Mouse (Mus musculus) midbrain, embryonic 12.5 days (tissue): ENCODE data around the gene Smad9. TPM values are rescaled to one million over a fixed set of nuclear protein-coding genes. Genes with fewer than 3 reads are reported as not detected.

Experiments
- ATAC-seq: fragments of 200-750 bp; cut with Nextera tagmentation; 2 replicates; pipeline ENCODE4 v1.8.0; 2017; ENCODE audit warnings: low read depth, moderate TSS enrichment, moderate library complexity; ENCODE audit not compliant: low FRiP score
- H3K27ac ChIP-seq: fragments of 300-500 bp; sonication (generic); replicated peaks from 2 replicates; pipeline ENCODE4 v1.5.1; 2016; ENCODE audit warnings: mild to moderate bottlenecking
- H3K27me3 ChIP-seq: fragments of 300-500 bp; sonication (generic); 2 replicates; pipeline ENCODE4 v1.6.1; 2016; ENCODE audit warnings: mild to moderate bottlenecking
- H3K36me3 ChIP-seq: fragments of 300-500 bp; sonication (generic); 2 replicates; pipeline ENCODE4 v1.6.1; 2016
- H3K4me1 ChIP-seq: fragments of 300-500 bp; sonication (generic); 2 replicates; pipeline ENCODE4 v1.6.1; 2016
- H3K4me2 ChIP-seq: fragments of 300-500 bp; sonication (generic); replicated peaks from 2 replicates; pipeline ENCODE4 v1.6.1; 2016; ENCODE audit warnings: mild to moderate bottlenecking, moderate library complexity
- H3K4me3 ChIP-seq: fragments of 300-500 bp; sonication (generic); 2 replicates; pipeline ENCODE4 v1.5.1; 2016; ENCODE audit warnings: mild to moderate bottlenecking
- H3K9ac ChIP-seq: fragments of 300-500 bp; sonication (generic); replicated peaks from 2 replicates; pipeline ENCODE4 v1.6.1; 2016; ENCODE audit warnings: mild to moderate bottlenecking, moderate library complexity
- H3K9me3 ChIP-seq: fragments of 300-500 bp; sonication (generic); 2 replicates; pipeline ENCODE4 v1.6.1; 2016; ENCODE audit warnings: mild to moderate bottlenecking
- WGBS: fragments of 180-500 bp; shearing (Covaris S2); methylation state at CpG from one replicate; pipeline ENCODE4 v1.1.7; 2016; 5-methylcytosine and 5-hydroxymethylcytosine counted together
- polyA plus RNA-seq: library from polyadenylated mRNA; unstranded; fragments of >200 nt; fragmentation: Nextera tagmentation; extraction: Ambion mirVana; gene quantifications from 2 replicates; pipeline ENCODE4 v1.2.1, GENCODE M21; 2016

Smad9 gene
- polyA plus RNA-seq, 1 experiment from 2014 or later = 0.33 TPM

- Histone ChIP-seq H3K27ac (no peak overlapping the region), H3K4me3 (no peak overlapping the region), H3K27me3 (no peaks in the 10 kb centered on the region), H3K4me2 (no peak overlapping the region), H3K9ac (no peak overlapping the region), H3K4me1 (no peaks in the 10 kb centered on the region), H3K9me3 (no peaks in the 10 kb centered on the region), H3K36me3 (no peaks in the 10 kb centered on the region)
- ATAC-seq = no peak
- WGBS = 70% methylated on average over 5 of the region's 5 CpGs
These were observed 67.1 kb downstream of the Smad9 start for GRCm38 (mm10) chr3:54822526-54822925.

GRCm38 (mm10) chr3:54832491-54832890 lies 77.1 kb downstream of the Smad9 start:
- Histone ChIP-seq H3K4me1 (no peaks in the 10 kb centered on the region), H3K27me3 (no peaks in the 10 kb centered on the region), H3K4me2 (no peak overlapping the region), H3K4me3 (no peak overlapping the region), H3K9ac (no peak overlapping the region), H3K9me3 (no peaks in the 10 kb centered on the region), H3K36me3 (no peaks in the 10 kb centered on the region), H3K27ac (no peak overlapping the region)
- ATAC-seq = no peak
- WGBS = 93% methylated on average over 3 of the region's 3 CpGs

- Histone ChIP-seq H3K27me3 (no peaks in the 10 kb centered on the region), H3K27ac (no peak overlapping the region), H3K4me2 (no peak overlapping the region), H3K4me3 (no peak overlapping the region), H3K9me3 (no peaks in the 10 kb centered on the region), H3K36me3 (no peaks in the 10 kb centered on the region), H3K9ac (no peak overlapping the region), H3K4me1 (no peaks in the 10 kb centered on the region)
- WGBS = 73% methylated on average over 2 of the region's 2 CpGs
- no peak for ATAC-seq
These were observed 80.0 kb downstream of the Smad9 start for GRCm38 (mm10) chr3:54835421-54835820.

Other genes starting within 250 kb of the Smad9 start
- gene Supt20, start 62.8 kb upstream of the Smad9 start, polyA plus RNA-seq = 115 and 129 TPM in 2 replicates
- 1.3 and 1.5 TPM in 2 replicates for gene Gm21958, start 41.2 kb upstream of the Smad9 start, polyA plus RNA-seq
- 109 and 123 TPM in 2 replicates for gene Exosc8, start 20.2 kb upstream of the Smad9 start, polyA plus RNA-seq
- gene Alg5, start 20.0 kb upstream of the Smad9 start, polyA plus RNA-seq = 44.1 and 46.4 TPM in 2 replicates
- gene Rfxap, start 52.2 kb downstream of the Smad9 start, polyA plus RNA-seq = 56.5 and 62.8 TPM in 2 replicates
- gene Sertm1, start 160.3 kb downstream of the Smad9 start, polyA plus RNA-seq = 0.15 and 0.33 TPM in 2 replicates